Mouse (Mus musculus) midbrain, embryonic 10.5 days (tissue): ENCODE data around the gene Cpe. TPM values are rescaled to one million over a fixed set of nuclear protein-coding genes. Genes with fewer than 3 reads are reported as not detected.
A peak's percentile ranks its signal among the peaks of the same experiment; 100 is the strongest.

Experiments
- DNase-seq: peaks from one replicate; pipeline ENCODE4 v3.0.0-alpha.2; 2017; ENCODE audit warnings: low spot score
- H3K27ac ChIP-seq: fragments of 300-500 bp; sonication (generic); replicated peaks from 2 replicates; pipeline ENCODE4 v1.5.1; 2016; ENCODE audit warnings: mild to moderate bottlenecking
- H3K27me3 ChIP-seq: fragments of 300-500 bp; sonication (generic); 2 replicates; pipeline ENCODE4 v1.6.1; 2016; ENCODE audit warnings: low read depth, mild to moderate bottlenecking; ENCODE audit not compliant: poor library complexity, severe bottlenecking
- H3K36me3 ChIP-seq: fragments of 300-500 bp; sonication (generic); 2 replicates; pipeline ENCODE4 v1.6.1; 2016; ENCODE audit warnings: mild to moderate bottlenecking, moderate library complexity
- H3K4me1 ChIP-seq: fragments of 300-500 bp; sonication (generic); 2 replicates; pipeline ENCODE4 v1.6.1; 2016
- H3K4me3 ChIP-seq: fragments of 300-500 bp; sonication (generic); 2 replicates; pipeline ENCODE4 v1.5.1; 2016; ENCODE audit warnings: mild to moderate bottlenecking, moderate library complexity
- H3K9me3 ChIP-seq: fragments of 300-500 bp; sonication (generic); replicated peaks from 2 replicates; pipeline ENCODE4 v1.6.1; 2016; ENCODE audit warnings: mild to moderate bottlenecking
- WGBS: fragments of 180-500 bp; shearing (Covaris S2); methylation state at CpG from one replicate; pipeline ENCODE4 v1.1.7; 2016; 5-methylcytosine and 5-hydroxymethylcytosine counted together
- polyA plus RNA-seq: library from polyadenylated mRNA; unstranded; fragments of >200 nt; fragmentation: Nextera tagmentation; extraction: Ambion mirVana; gene quantifications from 2 replicates; pipeline ENCODE4 v1.2.1, GENCODE M21; 2016

Gene Cpe
- polyA plus RNA-seq = 163 and 215 TPM in 2 replicates

GRCm38 (mm10) chr8:64692651-64693201 is at the start of gene Cpe:
Gene Cpe (minus strand): TSS chr8:64693054.
- Histone ChIP-seq H3K27me3 (peaks cover 17% of the 10 kb centered on the region), H3K4me1 (peaks cover 34% of the 10 kb centered on the region), H3K27ac (peak within 1 kb of the TSS; percentile 98), H3K4me3 (peak within 1 kb of the TSS; percentile 77), H3K36me3 (0 out of 2 replicates have a peak, but pooled peaks cover 4% of the 10 kb centered on the region), H3K9me3 (no peaks in the 10 kb centered on the region)
- DNase-seq = peak; percentile 91
- under 1% methylated on average over 54 of the region's 54 CpGs for WGBS

DNA sequence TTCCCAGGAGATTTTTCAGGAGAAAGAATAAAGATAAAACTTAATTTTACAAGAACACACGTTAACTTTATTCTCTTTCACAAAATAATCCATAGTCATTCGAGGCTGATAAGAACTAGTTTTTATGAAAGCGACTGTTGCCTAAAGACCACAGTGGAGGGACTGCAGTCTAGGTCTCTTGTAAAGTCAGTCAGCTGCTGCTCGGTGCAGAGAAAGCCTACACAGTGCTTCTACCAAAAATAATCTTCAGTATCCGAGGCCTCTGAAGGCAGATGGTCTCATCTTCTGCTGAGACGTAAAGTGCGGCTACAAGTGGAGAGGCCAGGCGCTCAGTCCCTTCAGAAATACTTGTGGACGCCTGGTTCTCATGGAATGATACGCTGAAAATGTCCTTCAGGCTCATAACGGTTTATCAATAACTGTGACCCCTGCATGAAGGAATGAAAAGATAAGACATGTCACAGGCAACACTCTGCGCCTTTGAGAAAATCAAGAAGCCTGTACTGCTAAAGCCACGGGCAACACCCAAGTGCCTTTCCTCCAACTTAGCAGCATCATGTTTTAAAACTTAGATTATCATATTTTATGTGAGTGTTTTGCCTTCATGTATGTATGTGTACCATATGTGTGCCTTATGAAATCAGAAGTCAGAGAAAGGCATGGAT is 47.8 kb upstream of the Cpe start:
- 92% methylated on average over 13 of the region's 13 CpGs for WGBS
- no peaks in the 10 kb centered on the region for H3K4me1 ChIP-seq

DNA sequence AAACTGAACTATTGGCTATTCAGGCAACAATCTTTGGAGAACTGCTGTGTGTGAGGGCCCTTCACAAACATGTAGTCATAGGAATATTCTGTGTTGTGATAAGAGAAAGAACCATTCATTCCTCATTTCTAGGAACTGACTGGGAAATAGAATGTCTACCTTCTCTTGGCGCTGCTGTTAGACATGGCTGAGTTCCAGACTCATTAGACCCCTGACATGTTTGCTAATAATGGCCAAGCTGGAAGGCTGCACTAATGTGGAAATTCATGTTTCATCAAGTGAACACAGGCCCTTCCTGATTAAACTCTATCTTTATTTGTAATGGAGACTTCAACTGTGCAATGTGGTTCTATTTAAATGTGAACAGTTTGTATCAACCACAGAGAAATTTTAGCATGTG is 46.1 kb upstream of the Cpe start:
- Histone ChIP-seq H3K4me3 (no peak overlapping the region), H3K36me3 (peaks cover 15% of the 10 kb centered on the region), H3K9me3 (no peaks in the 10 kb centered on the region), H3K27ac (no peak overlapping the region), H3K27me3 (no peaks in the 10 kb centered on the region), H3K4me1 (peaks cover 7% of the 10 kb centered on the region)
- DNase-seq = no peak
- 97% methylated on average over 1 of the region's 1 CpGs for WGBS

More for the DNA sequence above, 47.8 kb upstream of the Cpe start:
- no peaks in the 10 kb centered on the region for H3K9me3 ChIP-seq
- H3K4me3 ChIP-seq = no peak overlapping the region
- H3K36me3 ChIP-seq = peaks cover 15% of the 10 kb centered on the region
- H3K27me3 ChIP-seq = no peaks in the 10 kb centered on the region
- H3K27ac ChIP-seq = no peak overlapping the region
- DNase-seq = no peak

DNA sequence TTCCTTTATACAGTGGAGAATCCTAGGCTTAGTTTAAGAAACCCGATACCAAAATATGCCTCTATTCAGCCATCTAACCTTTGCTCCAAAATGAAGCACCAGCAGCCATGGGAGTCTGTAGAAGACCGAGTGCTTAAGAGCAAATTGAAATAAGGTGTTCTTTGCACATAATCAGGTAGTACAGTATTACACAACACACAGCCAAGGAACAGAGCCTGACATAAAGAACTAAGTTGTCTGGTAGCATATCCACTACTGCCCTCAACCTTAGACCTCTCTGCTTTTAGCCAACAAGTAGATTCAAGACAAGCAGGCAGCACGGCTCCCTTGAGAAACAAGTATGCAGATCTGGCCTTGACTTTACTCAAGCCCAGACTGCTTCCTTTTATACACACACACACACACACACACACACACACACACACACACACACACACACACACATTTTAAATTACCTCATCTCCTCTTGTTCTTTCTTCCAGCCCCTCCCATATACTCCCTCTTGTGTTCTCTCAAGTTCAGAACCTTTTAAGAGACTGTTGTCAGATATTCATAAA is 44.0 kb upstream of the Cpe start:
- Histone ChIP-seq H3K27ac (no peak overlapping the region), H3K36me3 (peaks cover 5% of the 10 kb centered on the region; the same call in 1 of the 2 replicates), H3K4me1 (peaks cover 16% of the 10 kb centered on the region), H3K4me3 (no peak overlapping the region), H3K9me3 (no peaks in the 10 kb centered on the region), H3K27me3 (no peaks in the 10 kb centered on the region)
- DNase-seq = no peak
- WGBS = 93% methylated on average over 3 of the region's 3 CpGs

GRCm38 (mm10) chr8:64735161-64735560 is 42.3 kb upstream of the Cpe start:
- peaks cover 30% of the 10 kb centered on the region for H3K4me1 ChIP-seq
- no peaks in the 10 kb centered on the region for H3K27me3 ChIP-seq
- WGBS = 89% methylated on average over 8 of the region's 8 CpGs
- no peaks in the 10 kb centered on the region for H3K9me3 ChIP-seq
- no peak for DNase-seq
- H3K27ac ChIP-seq = peak overlapping the region; percentile 65
- peaks cover 13% of the 10 kb centered on the region for H3K36me3 ChIP-seq
- H3K4me3 ChIP-seq = no peak overlapping the region

DNA sequence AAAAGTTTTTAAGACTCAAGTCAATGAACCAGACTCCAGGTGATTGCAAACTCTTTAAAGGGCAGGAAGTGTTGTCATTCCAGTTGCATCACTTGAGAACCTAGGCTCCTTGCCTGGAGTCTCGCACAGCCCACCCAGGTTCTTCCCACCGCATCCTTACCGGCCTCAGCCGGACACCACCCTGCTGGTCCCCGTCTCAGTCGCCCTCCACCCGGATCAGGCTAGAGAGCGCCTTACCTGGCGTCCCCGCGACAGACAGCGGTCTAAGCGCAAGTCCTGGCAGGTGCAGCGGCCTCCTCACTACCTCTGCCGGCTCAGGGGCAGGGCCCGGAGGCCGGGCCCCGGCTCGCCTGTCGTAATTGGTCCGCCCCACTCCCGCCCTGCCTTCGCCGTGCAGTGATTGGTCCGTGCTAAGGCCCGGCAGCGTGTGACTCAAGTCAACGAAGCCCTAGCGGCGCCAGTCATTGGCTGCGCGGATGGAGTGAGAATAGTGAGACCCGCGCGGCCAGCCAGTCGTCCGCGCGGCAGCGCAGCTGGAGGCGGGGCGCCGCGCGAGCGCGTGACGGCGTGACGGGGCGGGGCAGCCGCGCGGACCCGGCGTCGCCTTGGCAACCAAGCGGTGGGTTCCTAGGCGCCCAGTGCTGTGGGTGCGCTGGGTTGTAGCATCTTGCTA is 40.6 kb upstream of the Cpe start, which contains the start of gene Msmo1:
Msmo1 (minus strand) TSS at position 522 of the 673 bp plus-strand sequence.
- Histone ChIP-seq H3K4me3 (peak within 1 kb of the TSS; percentile 87), H3K36me3 (peaks cover 31% of the 10 kb centered on the region), H3K9me3 (no peaks in the 10 kb centered on the region), H3K27ac (peak within 1 kb of the TSS; percentile 95), H3K27me3 (no peaks in the 10 kb centered on the region), H3K4me1 (peaks cover 45% of the 10 kb centered on the region)
- WGBS = under 1% methylated on average over 60 of the region's 60 CpGs
- peak; percentile 97 for DNase-seq

GRCm38 (mm10) chr8:64732596-64732995 is 39.7 kb upstream of the Cpe start:
- Histone ChIP-seq H3K27ac (peak overlapping the region; percentile 95), H3K9me3 (no peaks in the 10 kb centered on the region), H3K4me3 (peak overlapping the region; percentile 87), H3K4me1 (peaks cover 45% of the 10 kb centered on the region), H3K36me3 (peaks cover 39% of the 10 kb centered on the region), H3K27me3 (no peaks in the 10 kb centered on the region)
- 20% methylated on average over 9 of the region's 9 CpGs for WGBS
- no peak for DNase-seq

DNA sequence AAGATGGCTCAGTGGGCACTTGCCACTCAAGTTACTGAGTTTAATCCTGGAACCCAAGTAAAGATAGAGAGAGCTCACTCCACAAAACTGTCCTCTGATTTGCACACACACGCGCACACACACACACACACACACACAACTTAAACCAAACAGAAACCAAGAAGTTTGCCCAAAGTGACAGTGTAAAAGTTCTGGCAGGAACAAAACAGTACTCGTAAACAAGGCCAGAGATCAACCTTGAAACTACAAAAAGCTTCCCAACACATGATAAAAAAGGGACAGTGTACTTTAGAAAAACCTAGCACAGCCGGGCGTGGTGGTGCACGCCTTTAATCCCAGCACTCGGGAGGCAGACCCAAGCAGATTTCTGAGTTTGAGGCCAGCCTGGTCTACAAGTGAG is 35.3 kb upstream of the Cpe start:
- Histone ChIP-seq H3K27ac (no peak overlapping the region), H3K9me3 (no peaks in the 10 kb centered on the region), H3K36me3 (peaks cover 83% of the 10 kb centered on the region), H3K27me3 (no peaks in the 10 kb centered on the region), H3K4me3 (no peak overlapping the region), H3K4me1 (peaks cover 38% of the 10 kb centered on the region)
- DNase-seq = no peak
- WGBS = 95% methylated on average over 7 of the region's 7 CpGs

DNA sequence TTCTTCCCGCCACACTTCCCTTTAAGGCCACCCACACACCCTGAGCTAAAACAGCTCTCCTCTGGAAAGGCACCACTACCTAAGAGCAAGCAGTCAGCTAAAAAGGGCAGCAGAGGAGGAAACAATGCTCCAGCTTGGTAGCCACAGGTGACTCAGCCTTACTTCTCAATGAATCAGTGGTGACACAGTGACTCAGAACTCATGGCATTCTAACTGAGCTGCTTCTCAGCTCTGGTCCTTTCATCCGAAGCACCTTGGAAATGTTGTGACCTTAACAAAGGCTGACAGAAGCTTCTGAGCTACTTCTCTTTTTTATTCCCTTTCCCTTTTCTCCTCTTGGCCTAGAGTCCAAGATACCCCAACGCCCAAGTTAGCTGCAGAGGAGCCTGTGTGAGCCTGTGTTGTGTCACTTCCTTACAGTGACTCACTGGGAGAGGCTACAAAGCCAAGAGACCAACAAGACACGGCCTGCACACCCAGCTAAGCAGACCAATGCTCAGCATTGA is 33.4 kb upstream of the Cpe start:
- Histone ChIP-seq H3K36me3 (peaks cover 99% of the 10 kb centered on the region), H3K9me3 (no peaks in the 10 kb centered on the region), H3K4me3 (no peak overlapping the region), H3K4me1 (peaks cover 24% of the 10 kb centered on the region), H3K27ac (no peak overlapping the region), H3K27me3 (no peaks in the 10 kb centered on the region)
- 88% methylated on average over 4 of the region's 4 CpGs for WGBS
- no peak for DNase-seq

DNA sequence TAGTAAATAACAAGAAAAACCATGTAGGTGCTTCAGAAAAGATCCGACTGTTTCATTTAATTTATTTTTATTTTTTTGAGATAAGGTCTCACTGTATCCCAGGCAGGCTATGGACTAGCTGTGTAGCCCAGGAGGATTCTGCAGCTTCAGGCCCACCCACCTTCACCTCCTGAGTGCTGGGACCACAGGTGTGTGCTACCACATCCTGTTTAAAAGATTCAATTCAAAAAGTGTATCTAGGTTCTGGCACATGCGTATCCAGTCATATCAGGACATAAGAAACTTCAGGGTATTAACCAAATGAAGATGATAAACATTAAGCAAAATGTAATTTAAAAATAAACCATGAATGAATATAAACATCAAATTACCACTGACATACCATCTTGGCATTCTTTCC is 30.4 kb upstream of the Cpe start:
- Histone ChIP-seq H3K4me3 (no peak overlapping the region), H3K4me1 (no peaks in the 10 kb centered on the region), H3K9me3 (no peaks in the 10 kb centered on the region), H3K27me3 (no peaks in the 10 kb centered on the region), H3K27ac (no peak overlapping the region), H3K36me3 (peaks cover 99% of the 10 kb centered on the region)
- WGBS = 91% methylated on average over 2 of the region's 2 CpGs
- no peak for DNase-seq

DNA sequence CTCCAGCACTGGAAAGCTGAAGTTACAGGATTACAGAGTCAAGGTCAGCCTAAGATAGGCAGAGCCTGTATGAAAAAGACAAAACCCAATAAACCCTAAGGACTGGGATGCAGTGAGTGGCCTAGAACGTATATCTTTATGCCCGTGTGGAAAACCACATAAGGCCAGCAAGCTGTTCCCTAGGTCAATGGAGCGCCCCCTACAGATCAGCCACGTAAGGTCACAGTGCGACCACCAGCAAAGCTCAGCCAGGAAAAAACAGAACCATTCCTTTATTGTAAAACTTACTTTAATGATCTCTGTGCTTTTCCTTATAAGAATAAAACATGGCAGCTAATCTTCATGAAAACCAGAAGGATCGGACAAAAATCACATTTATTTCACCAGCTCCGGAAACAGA is 25.0 kb upstream of the Cpe start:
- H3K27me3 ChIP-seq = no peaks in the 10 kb centered on the region
- DNase-seq = no peak
- H3K36me3 ChIP-seq = peaks cover 77% of the 10 kb centered on the region
- H3K4me3 ChIP-seq = no peak overlapping the region
- H3K27ac ChIP-seq = no peak overlapping the region
- 85% methylated on average over 7 of the region's 7 CpGs for WGBS
- no peaks in the 10 kb centered on the region for H3K4me1 ChIP-seq
- no peaks in the 10 kb centered on the region for H3K9me3 ChIP-seq

DNA sequence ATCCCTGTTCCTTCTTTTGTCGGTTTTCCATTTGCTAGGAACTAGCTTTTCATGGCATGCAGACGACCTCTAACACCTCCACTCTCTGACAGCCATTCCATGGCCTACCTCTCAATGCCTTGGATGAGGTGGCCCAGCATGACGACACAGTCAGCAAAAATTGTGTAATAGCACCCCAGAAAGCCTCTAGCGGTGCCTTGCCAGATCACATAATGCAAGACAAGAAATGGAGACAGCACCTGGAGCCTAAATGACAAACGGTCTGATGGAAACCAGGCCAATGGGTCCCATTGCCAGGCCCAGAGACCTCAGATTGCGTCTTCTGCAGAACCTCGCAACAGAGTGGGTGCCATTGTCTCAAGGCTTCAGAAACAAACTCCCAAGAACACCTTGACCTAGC is 19.6 kb upstream of the Cpe start:
- Histone ChIP-seq H3K4me3 (no peak overlapping the region), H3K9me3 (no peaks in the 10 kb centered on the region), H3K4me1 (no peaks in the 10 kb centered on the region; the same call in 1 of the 2 replicates), H3K27ac (no peak overlapping the region), H3K36me3 (peaks cover 24% of the 10 kb centered on the region), H3K27me3 (no peaks in the 10 kb centered on the region)
- WGBS = 87% methylated on average over 7 of the region's 7 CpGs
- no peak for DNase-seq
